Mouse (Mus musculus): ENCODE data around the gene Cyp17a1.

Gene Cyp17a1

GRCm38 (mm10) chr19:46672766-46673418 is at the start of gene Cyp17a1:
Gene Cyp17a1 (minus strand): TSS chr19:46673172.
- no peak for DNase-seq (ENCODE audit: low spot score in 2 of 2)

- DNase-seq (ENCODE audit: low spot score in 2 of 2): no peak
These were observed 45.2 kb upstream of the Cyp17a1 start for GRCm38 (mm10) chr19:46718150-46718549.

DNA sequence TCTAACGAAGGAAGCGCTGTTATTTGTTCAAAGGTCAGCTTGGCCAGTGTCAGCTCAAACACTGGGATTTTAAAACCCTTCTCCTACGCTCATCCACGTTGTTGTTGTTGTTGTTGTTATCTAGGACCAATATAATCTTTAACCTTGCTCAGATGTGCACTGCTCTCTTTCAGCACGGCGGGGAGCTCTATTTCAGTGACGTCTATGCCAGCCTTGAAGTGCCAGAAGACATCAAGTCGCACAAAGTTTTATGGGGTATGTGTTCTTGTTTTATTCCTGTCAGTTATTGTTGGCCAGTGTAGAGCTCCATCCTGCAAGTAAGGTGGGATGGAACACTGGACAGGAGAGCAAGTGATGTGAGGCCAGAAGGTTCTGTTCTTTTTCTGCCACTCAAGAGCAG is 42.0 kb upstream of the Cyp17a1 start:
- DNase-seq (ENCODE audit: low spot score in 2 of 2): no peak

DNA sequence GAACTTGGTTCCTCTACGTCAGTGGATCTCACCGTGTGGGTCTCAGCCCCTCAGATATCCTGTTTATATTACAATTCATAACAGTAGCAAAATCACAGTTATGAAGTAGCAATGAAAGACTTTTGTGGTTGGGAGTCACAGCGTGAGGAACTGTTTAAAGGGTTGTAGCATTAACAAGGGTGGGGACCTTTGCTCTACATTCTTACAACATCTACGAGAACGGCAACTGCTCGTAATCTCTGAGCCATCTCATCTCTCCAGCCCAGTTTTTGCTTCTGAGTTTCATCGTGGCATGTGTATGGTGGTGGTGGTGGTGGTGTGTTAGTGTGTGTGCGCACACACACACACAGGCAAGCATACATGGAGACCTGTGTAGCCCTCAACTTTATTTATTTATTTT is 41.3 kb upstream of the Cyp17a1 start:
- DNase-seq (ENCODE audit: low spot score in 2 of 2): no peak

GRCm38 (mm10) chr19:46710614-46711013 is 37.6 kb upstream of the Cyp17a1 start:
- no peak for DNase-seq (ENCODE audit: low spot score in 2 of 2)

GRCm38 (mm10) chr19:46707296-46708151 is 34.6 kb upstream of the Cyp17a1 start, which contains the start of gene As3mt:
Gene As3mt (plus strand): TSS chr19:46707458.
- DNase-seq (ENCODE audit: low spot score in 2 of 2): peak in 1 of 2 experiments; percentile 51

GRCm38 (mm10) chr19:46706540-46707295 is 33.7 kb upstream of the Cyp17a1 start:
- no peak for DNase-seq (ENCODE audit: low spot score in 2 of 2)

GRCm38 (mm10) chr19:46705779-46706495 is 33.0 kb upstream of the Cyp17a1 start:
- DNase-seq (ENCODE audit: low spot score in 2 of 2): no peak

GRCm38 (mm10) chr19:46701156-46701555 is 28.2 kb upstream of the Cyp17a1 start:
- no peak for DNase-seq (ENCODE audit: low spot score in 2 of 2)

DNA sequence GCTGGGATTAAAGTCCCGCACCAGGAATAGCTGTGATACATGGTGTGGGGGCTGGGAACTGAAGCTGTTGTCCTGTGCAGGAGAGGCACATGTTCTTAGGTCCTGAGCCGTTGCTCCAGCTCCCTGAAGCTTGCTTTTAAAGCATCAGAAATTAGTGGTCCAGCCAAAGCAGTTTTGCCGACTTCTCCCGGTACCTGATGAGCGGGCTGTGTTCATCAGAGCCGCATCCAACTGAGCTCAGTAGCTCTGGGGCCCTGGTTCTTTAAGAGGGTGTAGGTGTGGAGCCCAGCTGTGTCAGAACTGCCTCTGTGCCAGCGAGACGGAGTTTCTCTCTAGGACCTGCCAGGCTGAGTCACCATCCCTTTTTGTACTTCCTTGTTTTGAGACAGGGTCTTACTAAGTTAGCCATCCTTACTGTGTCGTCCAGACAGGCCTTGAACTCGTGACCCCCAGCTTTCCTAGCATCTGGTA is 26.1 kb upstream of the Cyp17a1 start:
- DNase-seq (ENCODE audit: low spot score in 2 of 2): peak in 1 of 2 experiments; percentile 35

DNA sequence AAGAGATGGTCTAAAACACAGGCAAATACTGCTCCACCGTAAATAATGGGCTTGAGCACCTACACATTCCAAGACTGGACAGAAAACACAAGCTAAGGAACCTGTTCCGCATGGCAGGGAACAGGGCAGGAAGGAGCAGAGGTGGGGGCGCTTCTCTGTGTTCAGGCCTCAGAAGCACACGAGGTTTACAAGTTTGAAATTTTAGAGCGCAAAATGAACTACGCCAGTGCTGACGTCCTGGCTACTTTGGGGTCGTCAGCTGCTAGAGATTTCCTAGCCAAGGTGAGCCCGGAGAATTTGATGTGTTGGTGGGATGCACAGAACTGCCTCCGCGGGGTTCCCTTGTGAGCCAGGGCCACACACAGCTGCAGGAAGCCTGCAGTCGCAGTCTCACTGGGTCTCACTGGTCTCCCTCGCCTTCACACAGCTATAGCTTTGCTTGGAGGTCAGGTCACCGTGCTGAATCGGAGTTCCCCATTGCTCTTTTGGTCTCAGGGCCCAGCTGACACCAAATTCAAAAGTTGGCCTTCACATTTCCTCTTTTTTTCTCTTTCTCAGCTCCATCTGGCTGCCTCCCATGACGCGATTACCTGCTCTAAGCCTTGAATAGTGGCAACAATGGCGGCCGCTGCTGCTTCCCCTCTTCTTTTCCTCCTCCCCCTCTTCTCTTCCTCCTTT is 25.0 kb upstream of the Cyp17a1 start:
- no peak for DNase-seq (ENCODE audit: low spot score in 2 of 2)

GRCm38 (mm10) chr19:46696943-46697342 is 24.0 kb upstream of the Cyp17a1 start:
- no peak for DNase-seq (ENCODE audit: low spot score in 2 of 2)

DNA sequence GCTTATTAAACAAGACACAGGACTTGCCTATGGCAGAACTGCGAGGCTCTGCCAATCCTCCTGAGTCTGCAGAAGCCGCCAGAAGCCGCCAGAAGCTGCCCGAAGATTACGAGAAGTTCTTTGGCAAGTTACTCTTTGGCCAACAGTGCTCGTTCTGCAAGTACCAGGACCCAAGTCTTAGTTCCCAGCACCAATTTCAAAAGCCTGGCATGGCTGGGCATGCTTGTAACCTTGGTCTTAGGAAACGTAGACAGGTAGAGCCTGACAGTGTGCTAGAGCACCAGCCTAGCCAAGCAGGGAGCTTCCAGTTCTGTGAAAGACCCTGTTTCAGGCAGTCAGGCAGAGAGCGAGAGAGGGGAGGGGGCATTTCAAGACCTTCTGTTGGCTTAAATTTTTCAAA is 23.5 kb upstream of the Cyp17a1 start:
- DNase-seq (ENCODE audit: low spot score in 2 of 2): no peak

DNA sequence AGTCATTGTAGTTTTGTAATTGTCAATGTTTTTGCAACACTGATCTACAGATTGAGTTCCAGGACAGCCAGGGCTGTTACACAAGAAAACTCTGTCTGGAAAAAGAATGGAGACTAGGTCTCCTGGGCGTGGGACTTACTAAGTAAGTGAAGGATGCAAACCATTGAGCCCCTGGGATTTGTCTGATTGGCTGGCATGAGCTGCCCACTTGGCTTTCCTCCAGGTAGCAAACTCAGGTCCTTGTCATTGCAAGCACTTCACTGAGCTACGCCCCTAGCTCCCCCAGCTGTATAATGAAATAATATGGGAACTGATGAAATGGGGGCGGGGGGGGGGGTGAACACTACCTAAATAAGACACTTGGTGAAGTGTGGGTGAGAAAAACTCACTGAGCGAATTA is 20.2 kb upstream of the Cyp17a1 start:
- no peak for DNase-seq (ENCODE audit: low spot score in 2 of 2)

GRCm38 (mm10) chr19:46691078-46691477 is 18.1 kb upstream of the Cyp17a1 start:
- no peak for DNase-seq (ENCODE audit: low spot score in 2 of 2)

- DNase-seq (ENCODE audit: low spot score in 2 of 2): no peak
These were observed 17.4 kb upstream of the Cyp17a1 start for GRCm38 (mm10) chr19:46690387-46690786.

DNA sequence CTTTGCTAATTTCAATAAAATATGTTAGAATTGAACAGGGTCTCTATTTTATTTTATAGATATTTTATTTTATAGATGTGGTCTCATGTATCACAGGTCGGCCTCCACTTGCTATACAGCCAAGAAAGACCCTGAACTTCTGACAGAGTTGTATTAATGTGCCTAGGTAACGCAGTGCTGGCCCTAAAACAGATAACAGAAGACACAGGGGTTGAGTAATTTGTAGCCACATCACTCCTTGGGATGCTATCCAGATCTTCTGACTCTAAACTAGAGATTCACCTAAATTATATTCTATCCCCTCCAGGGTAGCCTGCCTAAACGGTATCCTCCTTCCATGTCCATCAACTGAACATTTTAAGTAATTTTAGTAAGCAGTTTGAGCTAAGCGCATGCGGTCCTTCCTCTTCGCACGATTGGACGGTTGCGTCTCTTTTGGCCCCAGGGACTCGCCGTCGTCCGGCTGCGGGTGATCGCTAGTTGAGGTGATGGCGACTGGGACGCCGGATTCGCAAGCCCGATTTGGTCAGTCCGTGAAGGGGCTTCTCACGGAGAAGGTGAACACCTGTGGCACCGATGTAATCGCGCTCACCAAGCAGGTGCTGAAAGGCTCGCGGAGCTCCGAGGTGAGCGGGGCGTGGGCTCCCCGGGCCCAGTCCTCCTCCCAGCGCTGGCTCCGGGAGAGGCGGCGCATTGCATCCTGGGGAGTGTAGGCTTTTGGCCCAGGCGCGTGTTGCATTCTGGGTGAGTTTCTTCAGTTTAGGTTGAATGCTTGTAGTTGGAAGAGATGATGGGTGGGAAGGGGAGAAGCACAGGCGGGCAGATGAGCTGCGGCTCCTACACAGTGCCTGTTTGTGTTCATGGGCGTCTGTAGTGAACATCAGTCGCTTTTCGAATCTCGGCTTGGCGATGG is 16.7 kb upstream of the Cyp17a1 start, which contains the start of gene Borcs7:
Gene Borcs7 (plus strand): TSS at position 447 of the 913 bp plus-strand sequence.
- DNase-seq (ENCODE audit: low spot score in 2 of 2): peak; percentile 73 to 90

GRCm38 (mm10) chr19:46679720-46680383 is 6.9 kb upstream of the Cyp17a1 start:
- no peak for DNase-seq (ENCODE audit: low spot score in 2 of 2)

DNA sequence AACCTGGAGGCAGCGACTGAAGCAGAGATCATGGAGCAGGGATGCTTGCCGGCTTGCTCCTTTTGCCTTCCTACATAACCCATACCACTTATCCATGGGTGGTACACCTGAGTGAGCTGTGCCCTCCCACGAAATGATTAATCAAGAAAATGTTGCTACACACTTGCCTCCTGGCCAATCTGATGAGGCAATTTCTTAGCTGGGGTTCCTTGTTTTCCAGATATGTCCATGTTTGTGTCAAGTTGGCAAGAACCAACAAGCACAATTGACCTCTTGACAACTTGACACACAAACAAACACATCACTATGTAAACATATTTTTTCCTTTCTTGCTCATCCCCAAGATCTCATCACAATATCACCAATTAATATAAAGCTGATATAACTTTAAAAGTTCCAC is 2.7 kb upstream of the Cyp17a1 start:
- no peak for DNase-seq (ENCODE audit: low spot score in 2 of 2)

Data from left cerebral cortex, adult 9 months (tissue).